Mouse (Mus musculus): ENCODE measurements around the gene Gm49776. TPM values are rescaled to one million over a fixed set of nuclear protein-coding genes. Genes with fewer than 3 reads are reported as not detected.
A peak's percentile ranks its signal among the peaks of the same experiment; 100 is the strongest.

The Gm49776 gene
- polyA plus RNA-seq, 1 experiment from 2014 or later: not detected

DNA sequence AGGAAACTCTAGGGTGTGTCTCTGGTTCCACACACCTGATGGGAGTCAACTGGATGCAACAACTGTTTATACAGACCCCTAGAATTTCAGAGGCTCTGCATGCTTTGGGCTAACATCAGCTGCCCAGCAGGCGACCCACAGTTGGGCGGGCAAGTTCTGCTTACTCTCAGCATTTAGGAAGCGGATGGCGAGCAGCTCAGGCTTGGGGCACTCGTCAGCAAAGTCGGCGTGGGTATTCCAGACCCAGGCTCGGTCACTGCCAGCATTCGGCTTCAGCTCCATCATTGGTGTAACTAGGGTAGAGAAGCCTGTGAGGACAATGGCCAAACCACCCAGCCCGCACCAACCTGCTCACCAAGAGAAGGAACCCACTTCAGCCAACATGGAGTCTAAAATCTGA, 16.5 kb downstream of the Gm49776 start:
- Histone ChIP-seq H3K4me2 (ENCODE audit: low read depth, low read length, severe bottlenecking) (no peak overlapping the region), H3K27me3 (ENCODE audit: control insufficient read depth, insufficient read depth, low read length) (no peaks in the 10 kb centered on the region), H3K9me3 (ENCODE audit: control insufficient read depth, low read length) (no peaks in the 10 kb centered on the region), H3K36me3 (ENCODE audit: control insufficient read depth, insufficient read depth, low read length) (peaks cover 51% of the 10 kb centered on the region), H3K4me1 (replicated peaks; ENCODE audit: control insufficient read depth, insufficient read depth, low read length) (0 out of 2 replicates have a peak, but pooled peaks cover 1% of the 10 kb centered on the region), H3K27ac (ENCODE audit: low read depth, low read length) (no peak overlapping the region), H3K4me3 (ENCODE audit: low read depth, low read length) (no peak overlapping the region), H3K9ac (ENCODE audit: low read length) (no peak overlapping the region)
- DNase-seq (ENCODE audit: low spot score) (no peak), ATAC-seq (replicated peaks; ENCODE audit: low FRiP score) (no peak)
- 90% methylated on average over 10 of the region's 10 CpGs for WGBS

DNA sequence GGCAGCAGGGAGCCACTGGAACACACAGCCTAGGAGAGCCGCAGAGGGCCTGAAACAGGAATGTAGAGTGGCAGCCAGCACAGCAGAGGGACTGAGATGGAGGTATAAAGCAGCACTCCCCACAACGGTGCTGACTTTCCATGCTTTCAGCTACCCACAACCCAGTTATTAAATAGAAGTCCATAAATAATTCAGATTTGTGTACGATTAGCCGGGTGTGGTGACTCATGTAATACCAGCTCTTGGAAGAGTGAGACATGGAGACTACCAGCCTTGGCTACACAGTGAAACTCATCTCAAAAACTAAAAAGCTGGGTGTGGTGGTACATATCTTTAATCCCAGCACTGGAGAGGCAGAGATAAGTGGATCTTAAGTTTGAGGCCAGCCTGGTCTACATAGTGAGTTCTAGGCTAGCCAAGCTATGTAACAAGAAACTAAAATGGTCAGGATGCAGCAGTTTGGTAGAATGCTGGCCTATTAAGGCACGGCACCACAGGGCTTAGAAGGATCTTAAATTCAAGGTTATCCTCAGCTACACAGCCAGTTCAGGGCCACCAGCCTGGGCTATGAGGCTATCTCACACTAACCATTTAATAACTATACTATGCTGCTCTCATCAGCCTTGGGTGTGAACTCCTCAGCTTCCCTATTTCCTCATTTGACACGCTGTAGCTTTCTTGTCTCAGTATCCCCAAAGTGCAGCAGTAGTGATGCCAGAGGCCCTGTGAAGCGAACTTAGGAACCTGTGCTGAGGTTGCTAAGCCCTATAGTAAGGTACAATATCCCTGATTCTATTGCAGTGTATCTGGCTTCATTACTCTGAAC, 21.2 kb downstream of the Gm49776 start:
- WGBS: 81% methylated on average over 7 of the region's 7 CpGs
- no peak for ATAC-seq (replicated peaks; ENCODE audit: low FRiP score)
- Histone ChIP-seq H3K27me3 (ENCODE audit: control insufficient read depth, insufficient read depth, low read length) (no peaks in the 10 kb centered on the region), H3K4me1 (replicated peaks; ENCODE audit: control insufficient read depth, insufficient read depth, low read length) (peaks cover 7% of the 10 kb centered on the region), H3K9ac (ENCODE audit: low read length) (no peak overlapping the region; the same call in none of the 2 replicates), H3K4me3 (ENCODE audit: low read depth, low read length) (no peak overlapping the region), H3K4me2 (ENCODE audit: low read depth, low read length, severe bottlenecking) (no peak overlapping the region), H3K27ac (ENCODE audit: low read depth, low read length) (no peak overlapping the region), H3K9me3 (ENCODE audit: control insufficient read depth, low read length) (no peaks in the 10 kb centered on the region), H3K36me3 (ENCODE audit: control insufficient read depth, insufficient read depth, low read length) (peaks cover 17% of the 10 kb centered on the region)
- DNase-seq (ENCODE audit: low spot score): no peak

DNA sequence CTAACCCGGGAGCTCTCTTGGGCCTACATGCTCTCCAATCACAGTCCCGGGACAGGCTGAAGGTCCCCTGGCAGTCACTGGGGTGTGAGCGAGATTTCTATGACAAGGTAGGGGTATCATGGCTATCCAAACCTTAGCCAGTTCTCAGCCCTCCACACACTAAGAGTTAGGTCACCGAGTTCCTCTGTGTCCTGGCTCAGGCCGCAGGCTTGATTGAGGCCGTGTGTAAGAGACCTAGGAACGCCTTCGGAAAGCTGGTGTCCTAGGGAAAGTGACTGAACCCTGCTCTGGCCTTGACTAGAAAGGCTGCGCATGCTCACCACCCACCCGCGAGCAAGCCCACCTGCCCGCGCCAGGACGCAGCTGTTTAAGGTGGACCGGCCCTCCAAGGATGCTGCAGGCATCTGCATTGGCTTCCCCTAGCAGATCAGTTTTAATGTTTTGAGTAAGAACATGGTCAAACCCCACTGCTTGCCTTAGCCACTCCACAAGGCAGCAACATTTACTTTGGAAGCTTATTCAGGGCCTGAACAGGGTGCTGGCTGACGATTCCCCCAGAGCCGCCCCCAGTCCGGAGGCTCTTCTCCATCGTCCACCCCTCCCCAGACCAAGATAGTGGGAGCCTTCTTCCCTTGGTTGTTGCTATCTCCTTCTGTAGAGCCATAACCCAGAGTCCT, 22.6 kb downstream of the Gm49776 start:
- 6% methylated on average over 19 of the region's 19 CpGs for WGBS

DNA sequence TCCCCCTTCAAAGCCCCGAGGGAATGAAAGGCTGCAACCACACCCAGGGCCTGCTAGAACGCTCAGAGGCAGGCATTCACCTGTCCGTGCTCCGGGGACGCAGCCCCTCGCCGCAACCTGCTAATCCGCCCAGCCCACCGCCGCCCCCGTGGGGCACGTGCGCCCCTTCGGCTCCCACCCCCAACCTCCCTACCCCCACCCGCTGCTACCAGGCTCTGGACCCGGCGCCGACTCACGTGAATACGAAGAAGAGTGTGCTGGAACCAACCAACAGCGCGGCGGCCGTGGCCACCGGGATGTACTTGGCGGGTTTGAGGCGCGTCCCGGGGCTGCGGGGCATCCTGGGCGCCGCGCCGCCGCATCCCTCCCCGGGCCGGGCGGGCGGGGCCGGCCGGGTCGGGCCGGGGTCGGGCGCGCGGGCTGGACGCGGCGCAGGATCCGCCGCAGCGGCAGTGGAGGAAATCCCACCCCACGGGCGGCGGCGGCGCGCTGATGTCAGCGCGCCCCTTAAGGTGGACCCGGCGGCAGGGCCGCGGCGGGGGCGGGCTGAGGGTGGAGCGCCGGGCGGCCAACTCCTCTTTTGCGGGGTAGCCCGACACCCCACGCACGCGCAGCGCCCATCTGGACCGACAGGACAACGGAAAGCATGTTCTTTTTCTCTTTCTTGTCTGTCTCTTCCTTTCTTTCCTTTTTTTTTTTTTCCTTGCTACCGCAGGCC, 23.3 kb downstream of the Gm49776 start, which contains the start of gene Zdhhc8:
Gene Zdhhc8, minus strand, starts transcription at position 466 of the 718 bp plus-strand sequence.
- peak within 1 kb of the TSS; percentile 87 for H3K4me3 ChIP-seq (ENCODE audit: low read depth, low read length)
- peak; percentile 82 for DNase-seq (ENCODE audit: low spot score)
- H3K4me2 ChIP-seq (ENCODE audit: low read depth, low read length, severe bottlenecking): peak within 1 kb of the TSS; percentile 80
- peaks cover 7% of the 10 kb centered on the region for H3K4me1 ChIP-seq (replicated peaks; ENCODE audit: control insufficient read depth, insufficient read depth, low read length)
- H3K27me3 ChIP-seq (ENCODE audit: control insufficient read depth, insufficient read depth, low read length): no peaks in the 10 kb centered on the region
- under 1% methylated on average over 77 of the region's 79 CpGs for WGBS
- H3K27ac ChIP-seq (ENCODE audit: low read depth, low read length): peak within 1 kb of the TSS; percentile 83
- peak; percentile 73 for ATAC-seq (replicated peaks; ENCODE audit: low FRiP score)
- H3K9ac ChIP-seq (ENCODE audit: low read length): peak within 1 kb of the TSS; percentile 91
- peaks cover 9% of the 10 kb centered on the region for H3K36me3 ChIP-seq (ENCODE audit: control insufficient read depth, insufficient read depth, low read length)
- H3K9me3 ChIP-seq (ENCODE audit: control insufficient read depth, low read length): no peaks in the 10 kb centered on the region

More for the DNA sequence above, 22.6 kb downstream of the Gm49776 start:
- H3K4me2 ChIP-seq (ENCODE audit: low read depth, low read length, severe bottlenecking): peak overlapping the region; percentile 80
- peak; percentile 82 for DNase-seq (ENCODE audit: low spot score)
- peak overlapping the region; percentile 83 for H3K27ac ChIP-seq (ENCODE audit: low read depth, low read length)
- no peaks in the 10 kb centered on the region for H3K27me3 ChIP-seq (ENCODE audit: control insufficient read depth, insufficient read depth, low read length)
- H3K4me1 ChIP-seq (replicated peaks; ENCODE audit: control insufficient read depth, insufficient read depth, low read length): peaks cover 7% of the 10 kb centered on the region
- H3K4me3 ChIP-seq (ENCODE audit: low read depth, low read length): peak overlapping the region; percentile 87
- peaks cover 9% of the 10 kb centered on the region for H3K36me3 ChIP-seq (ENCODE audit: control insufficient read depth, insufficient read depth, low read length)
- H3K9ac ChIP-seq (ENCODE audit: low read length): peak overlapping the region; percentile 91
- peak; percentile 67 for ATAC-seq (replicated peaks; ENCODE audit: low FRiP score)
- no peaks in the 10 kb centered on the region for H3K9me3 ChIP-seq (ENCODE audit: control insufficient read depth, low read length)

DNA sequence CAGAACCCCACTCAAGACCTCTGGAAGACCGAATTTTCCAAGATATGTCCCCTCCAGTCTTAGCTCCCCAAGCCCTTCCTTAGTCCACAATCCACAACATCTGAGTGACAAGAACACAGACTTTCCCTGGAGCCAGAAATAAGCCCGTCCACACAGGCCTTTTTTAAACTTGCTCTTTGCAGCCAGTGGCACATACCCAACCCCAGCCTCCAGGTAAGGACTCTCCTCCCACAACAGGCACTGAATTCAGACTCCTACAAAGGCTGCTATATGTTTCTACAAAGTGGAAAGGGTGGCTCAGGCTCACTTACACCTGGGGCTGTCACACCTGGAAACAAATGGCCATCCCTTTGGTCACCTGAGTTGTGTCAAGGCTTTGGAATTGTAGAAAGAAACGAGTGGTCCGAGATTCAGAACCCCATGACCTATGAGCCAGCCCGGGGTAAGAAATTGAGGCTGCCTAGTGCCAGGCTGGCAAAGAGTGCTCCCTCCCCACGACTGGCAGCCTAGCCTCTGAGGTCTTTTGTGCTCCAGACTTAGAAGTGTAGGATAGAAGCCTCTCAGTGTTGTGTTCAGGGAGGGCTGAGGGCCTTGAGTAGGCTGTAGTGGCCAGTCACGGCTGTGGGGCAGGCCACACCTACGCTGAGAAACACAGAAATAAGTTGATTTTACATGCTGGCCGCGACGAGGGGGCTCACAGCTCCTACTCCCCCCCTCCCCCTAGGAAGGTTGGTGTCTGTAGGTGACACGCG, 24.0 kb downstream of the Gm49776 start:
- peak; percentile 9 for ATAC-seq (replicated peaks; ENCODE audit: low FRiP score)
- WGBS: 21% methylated on average over 13 of the region's 13 CpGs

DNA sequence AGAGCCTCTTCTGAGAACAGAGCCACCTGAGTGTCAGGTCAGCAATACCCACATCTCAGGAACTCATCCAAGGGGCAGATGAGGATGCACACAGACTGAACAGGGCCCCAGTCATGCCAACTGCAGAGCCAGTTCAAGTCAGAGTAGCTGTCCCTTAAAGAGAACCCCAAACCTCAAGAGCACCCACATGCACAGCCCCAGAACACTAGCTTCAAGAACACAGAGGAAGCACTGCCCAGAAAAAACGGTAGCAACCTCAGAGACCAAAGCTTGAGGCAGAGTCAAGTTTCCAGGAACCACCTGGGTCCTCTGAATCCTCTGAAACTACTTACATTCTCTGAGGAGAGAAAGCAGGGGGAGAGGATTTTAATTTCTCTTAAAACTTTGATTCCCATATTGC, 24.7 kb downstream of the Gm49776 start:
- no peaks in the 10 kb centered on the region; the same call in 1 of the 2 replicates for H3K36me3 ChIP-seq (ENCODE audit: control insufficient read depth, insufficient read depth, low read length)
- no peak overlapping the region; the same call in 1 of the 2 replicates for H3K4me2 ChIP-seq (ENCODE audit: low read depth, low read length, severe bottlenecking)
- no peak for ATAC-seq (replicated peaks; ENCODE audit: low FRiP score)
- peaks cover 7% of the 10 kb centered on the region for H3K4me1 ChIP-seq (replicated peaks; ENCODE audit: control insufficient read depth, insufficient read depth, low read length)
- H3K9ac ChIP-seq (ENCODE audit: low read length): peak overlapping the region; percentile 91; the same call in 1 of the 2 replicates
- H3K27me3 ChIP-seq (ENCODE audit: control insufficient read depth, insufficient read depth, low read length): no peaks in the 10 kb centered on the region
- H3K9me3 ChIP-seq (ENCODE audit: control insufficient read depth, low read length): no peaks in the 10 kb centered on the region
- no peak overlapping the region for H3K27ac ChIP-seq (ENCODE audit: low read depth, low read length)
- no peak overlapping the region for H3K4me3 ChIP-seq (ENCODE audit: low read depth, low read length)
- no peak for DNase-seq (ENCODE audit: low spot score)
- 64% methylated on average over 1 of the region's 1 CpGs for WGBS

More for the DNA sequence above, 24.0 kb downstream of the Gm49776 start:
- no peak for DNase-seq (ENCODE audit: low spot score)
- peak overlapping the region; percentile 87 for H3K4me3 ChIP-seq (ENCODE audit: low read depth, low read length)
- H3K9me3 ChIP-seq (ENCODE audit: control insufficient read depth, low read length): no peaks in the 10 kb centered on the region
- H3K9ac ChIP-seq (ENCODE audit: low read length): peak overlapping the region; percentile 91
- H3K36me3 ChIP-seq (ENCODE audit: control insufficient read depth, insufficient read depth, low read length): peaks cover 4% of the 10 kb centered on the region; the same call in 1 of the 2 replicates
- peak overlapping the region; percentile 80 for H3K4me2 ChIP-seq (ENCODE audit: low read depth, low read length, severe bottlenecking)
- peaks cover 7% of the 10 kb centered on the region for H3K4me1 ChIP-seq (replicated peaks; ENCODE audit: control insufficient read depth, insufficient read depth, low read length)
- no peak overlapping the region for H3K27ac ChIP-seq (ENCODE audit: low read depth, low read length)
- no peaks in the 10 kb centered on the region for H3K27me3 ChIP-seq (ENCODE audit: control insufficient read depth, insufficient read depth, low read length)

DNA sequence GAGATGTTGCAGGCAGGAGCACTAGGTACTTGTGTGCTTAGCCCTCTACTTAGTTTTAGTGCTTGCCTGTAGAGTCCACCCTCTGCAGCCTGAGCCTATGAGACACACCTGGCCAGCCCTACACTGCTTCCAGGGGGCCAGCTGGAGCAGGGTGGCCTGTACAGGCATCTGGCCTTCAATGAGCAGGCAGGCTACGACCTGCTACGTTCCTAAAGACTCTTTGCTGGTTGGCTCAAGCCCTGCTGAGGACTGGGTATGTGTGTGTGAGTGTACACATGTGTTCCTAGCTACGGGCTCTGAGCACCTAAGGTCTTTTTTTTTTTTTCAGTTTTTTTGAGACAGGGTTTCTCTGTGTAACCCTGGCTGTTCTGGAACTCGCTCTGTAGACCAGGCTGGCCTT, 26.7 kb downstream of the Gm49776 start:
- H3K36me3 ChIP-seq (ENCODE audit: control insufficient read depth, insufficient read depth, low read length): no peaks in the 10 kb centered on the region
- H3K27me3 ChIP-seq (ENCODE audit: control insufficient read depth, insufficient read depth, low read length): no peaks in the 10 kb centered on the region
- ATAC-seq (replicated peaks; ENCODE audit: low FRiP score) (no peak), DNase-seq (ENCODE audit: low spot score) (peak; percentile 45)
- H3K9ac ChIP-seq (ENCODE audit: low read length): no peak overlapping the region
- no peak overlapping the region for H3K4me2 ChIP-seq (ENCODE audit: low read depth, low read length, severe bottlenecking)
- H3K4me3 ChIP-seq (ENCODE audit: low read depth, low read length): no peak overlapping the region
- H3K4me1 ChIP-seq (replicated peaks; ENCODE audit: control insufficient read depth, insufficient read depth, low read length): peaks cover 7% of the 10 kb centered on the region
- 91% methylated on average over 4 of the region's 4 CpGs for WGBS
- H3K9me3 ChIP-seq (ENCODE audit: control insufficient read depth, low read length): no peaks in the 10 kb centered on the region
- no peak overlapping the region for H3K27ac ChIP-seq (ENCODE audit: low read depth, low read length)

DNA sequence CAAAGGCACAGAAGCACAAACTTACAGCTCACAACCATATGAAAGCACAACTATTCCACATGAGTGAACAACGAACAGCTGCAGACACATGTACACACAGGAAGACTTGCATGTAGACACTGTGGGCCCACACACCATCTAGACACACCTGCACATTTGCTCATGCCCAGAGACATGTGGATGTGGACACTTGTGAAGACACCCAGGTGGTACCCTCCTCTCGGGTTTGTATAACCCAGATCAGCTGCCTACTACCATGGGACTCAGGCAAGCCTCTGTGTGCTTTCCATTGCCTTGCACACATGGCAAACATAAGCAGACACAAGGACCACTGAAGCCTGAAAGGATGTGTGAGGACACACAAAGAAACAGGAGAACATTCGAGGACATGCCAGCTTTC, 27.1 kb downstream of the Gm49776 start:
- 82% methylated on average over 3 of the region's 3 CpGs for WGBS
- Histone ChIP-seq H3K4me2 (ENCODE audit: low read depth, low read length, severe bottlenecking) (no peak overlapping the region), H3K9me3 (ENCODE audit: control insufficient read depth, low read length) (no peaks in the 10 kb centered on the region), H3K9ac (ENCODE audit: low read length) (no peak overlapping the region), H3K4me3 (ENCODE audit: low read depth, low read length) (no peak overlapping the region), H3K27ac (ENCODE audit: low read depth, low read length) (no peak overlapping the region), H3K27me3 (ENCODE audit: control insufficient read depth, insufficient read depth, low read length) (no peaks in the 10 kb centered on the region), H3K36me3 (ENCODE audit: control insufficient read depth, insufficient read depth, low read length) (no peaks in the 10 kb centered on the region), H3K4me1 (replicated peaks; ENCODE audit: control insufficient read depth, insufficient read depth, low read length) (peaks cover 7% of the 10 kb centered on the region)
- ATAC-seq (replicated peaks; ENCODE audit: low FRiP score) (no peak), DNase-seq (ENCODE audit: low spot score) (no peak)

All from forebrain, embryonic 11.5 days (tissue).